Mouse (Mus musculus): ENCODE measurements around the gene Tepp.

Gene Tepp

DNA sequence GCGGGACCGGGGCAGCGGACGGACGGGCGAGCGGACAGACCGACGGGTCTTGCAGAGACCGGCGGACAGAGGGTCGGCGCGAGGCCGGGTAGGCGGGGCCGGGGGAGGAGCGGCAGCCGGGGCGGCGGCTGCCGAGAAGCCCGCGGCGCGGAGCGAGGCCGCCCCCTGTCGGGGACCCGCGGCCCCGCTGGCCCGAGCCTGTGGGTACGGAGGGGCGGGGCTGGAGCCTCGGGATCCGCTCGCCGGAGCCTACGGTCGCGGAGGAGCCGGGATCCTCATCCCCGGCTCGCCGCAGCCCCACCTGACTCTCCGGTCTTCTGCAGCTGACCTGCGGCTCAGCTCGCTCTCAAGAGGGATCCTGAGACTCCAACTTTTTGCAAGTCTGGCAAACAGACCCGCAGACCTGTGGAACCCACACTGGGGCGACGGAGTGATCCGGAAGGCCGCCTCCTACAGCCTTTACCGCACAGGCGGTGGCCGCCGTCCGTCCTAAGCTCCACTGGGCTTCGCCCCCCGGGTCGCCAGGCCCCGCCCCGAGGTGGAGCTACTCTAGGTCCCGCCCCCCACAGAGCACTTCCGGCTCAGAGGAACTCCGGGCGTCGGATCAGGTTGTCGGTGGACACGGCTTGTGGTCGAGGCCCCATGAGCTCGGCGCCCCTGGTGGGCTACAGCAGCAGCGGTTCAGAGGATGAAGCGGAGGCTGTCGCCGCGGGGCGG, 21.5 kb downstream of the Tepp start, which contains the start of the genes Zfp319 and Usb1:
Gene Zfp319, minus strand, starts transcription at position 231 of the 717 bp plus-strand sequence.
Gene Usb1, plus strand, starts transcription at position 565 of the 717 bp plus-strand sequence.
- peak; percentile 87 for DNase-seq (ENCODE audit: low spot score)

- DNase-seq (ENCODE audit: low spot score) = no peak
These were observed 22.3 kb downstream of the Tepp start for GRCm38 (mm10) chr8:95332437-95333199.

DNA sequence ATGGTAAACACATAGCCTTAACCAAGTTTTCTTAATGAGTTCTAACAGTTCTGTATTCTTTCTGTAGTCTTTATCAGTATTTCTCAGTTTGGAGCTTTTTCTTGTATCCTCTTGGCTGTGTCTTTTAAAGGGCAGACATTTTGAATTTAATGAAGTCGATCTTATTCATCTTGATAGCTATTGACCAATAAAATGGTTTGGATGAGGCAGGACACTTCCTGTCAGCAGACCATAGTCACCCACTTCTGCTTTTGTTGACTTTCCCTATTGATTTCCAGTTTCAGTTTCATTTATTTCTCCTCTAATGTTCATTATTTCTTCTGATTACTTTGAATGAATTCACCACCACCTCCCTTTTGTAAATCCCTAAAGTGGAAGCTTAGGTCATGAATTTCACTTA, 25.3 kb downstream of the Tepp start:
- no peak for DNase-seq (ENCODE audit: low spot score)

DNA sequence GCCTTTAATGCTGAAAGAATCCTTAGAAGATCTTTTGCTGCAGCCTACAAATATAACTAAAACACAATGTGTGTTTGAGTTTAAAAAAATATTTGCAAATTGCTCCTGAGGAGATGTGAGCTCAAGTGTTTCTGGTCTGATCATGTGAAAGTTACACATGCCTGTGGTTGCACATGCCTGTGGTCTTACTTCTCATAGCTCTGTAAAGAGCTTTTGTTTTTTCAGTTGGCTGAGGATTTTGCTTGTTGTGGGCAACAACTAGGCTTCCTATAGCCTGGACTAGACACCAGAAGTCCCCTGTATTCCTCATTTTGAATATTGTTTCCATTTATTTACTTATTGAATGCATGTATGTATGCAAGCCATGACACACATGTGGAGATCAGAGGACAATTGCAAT, 26.0 kb downstream of the Tepp start:
- DNase-seq (ENCODE audit: low spot score) = no peak

DNA sequence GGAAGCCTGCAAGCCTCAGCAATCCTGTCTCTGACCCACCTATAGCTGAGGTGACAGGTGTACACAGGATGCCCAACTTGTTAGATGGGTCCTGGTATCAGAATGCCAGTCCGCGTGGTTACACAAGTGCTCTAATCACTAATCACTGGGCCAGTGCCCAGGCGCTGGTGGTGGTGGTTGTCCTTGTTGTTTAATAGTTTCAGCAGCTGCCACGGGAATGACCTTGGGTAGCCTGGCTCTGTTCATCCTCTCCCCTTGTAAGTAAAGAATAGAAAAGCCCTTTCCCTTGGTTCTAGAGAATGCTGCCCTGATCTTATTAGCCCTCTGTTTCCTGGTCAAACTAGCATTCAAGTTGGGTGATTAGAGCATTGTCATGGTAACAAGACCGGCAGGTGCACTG, 31.4 kb downstream of the Tepp start:
- no peak for DNase-seq (ENCODE audit: low spot score)

DNA sequence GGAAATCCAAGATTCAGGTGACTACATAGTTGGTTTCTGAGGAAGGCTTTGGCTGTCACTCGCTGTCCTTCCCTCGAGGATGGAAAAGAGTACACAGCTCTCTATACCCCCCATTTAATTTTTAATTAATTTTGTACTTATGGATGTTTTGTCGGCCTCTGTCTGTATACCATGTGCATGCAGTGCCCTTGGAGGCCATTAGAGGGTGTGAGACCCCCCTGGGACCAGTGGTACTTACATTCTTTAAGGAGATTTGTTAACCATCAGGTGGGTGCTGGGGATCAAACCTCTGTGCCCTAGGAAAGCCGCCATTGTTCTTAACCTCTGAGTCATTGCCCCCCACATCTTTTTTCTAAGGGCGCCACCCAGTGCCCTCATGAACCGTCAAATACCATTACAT, 34.3 kb downstream of the Tepp start:
- no peak for DNase-seq (ENCODE audit: low spot score)

- no peak for DNase-seq (ENCODE audit: low spot score)
These were observed 36.5 kb downstream of the Tepp start for GRCm38 (mm10) chr8:95346643-95347545.

- no peak for DNase-seq (ENCODE audit: low spot score)
These were observed 38.0 kb downstream of the Tepp start for GRCm38 (mm10) chr8:95348356-95348755.

GRCm38 (mm10) chr8:95348811-95349630, 38.7 kb downstream of the Tepp start:
- no peak for DNase-seq (ENCODE audit: low spot score)

GRCm38 (mm10) chr8:95351461-95351860, 41.1 kb downstream of the Tepp start:
- no peak for DNase-seq (ENCODE audit: low spot score)

- no peak for DNase-seq (ENCODE audit: low spot score)
These were observed 41.9 kb downstream of the Tepp start, which contains the start of gene Mmp15 for GRCm38 (mm10) chr8:95352151-95352870. Mmp15 (plus strand) TSS chr8:95352268.

GRCm38 (mm10) chr8:95352871-95353866, 42.8 kb downstream of the Tepp start:
- DNase-seq (ENCODE audit: low spot score) = no peak

DNA sequence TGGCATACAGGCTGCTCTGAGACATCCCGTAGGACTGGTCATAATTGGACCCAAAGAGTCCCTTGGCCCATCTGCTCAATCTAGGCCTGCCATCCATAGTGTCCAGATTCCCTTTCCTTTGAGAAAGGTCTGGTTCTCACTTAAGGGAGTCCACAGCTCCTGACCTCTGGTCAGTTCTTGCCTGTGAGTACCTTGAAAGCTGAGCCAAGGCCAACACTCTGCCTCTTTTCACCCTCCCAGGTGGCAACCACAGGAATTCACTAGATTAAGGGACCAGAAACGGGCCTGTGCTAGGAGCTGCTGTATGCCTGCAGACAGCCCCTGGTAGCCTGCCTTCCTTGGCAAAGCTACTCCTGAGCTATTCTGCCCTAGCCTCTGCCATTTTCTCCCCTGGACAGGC, 44.2 kb downstream of the Tepp start:
- DNase-seq (ENCODE audit: low spot score) = no peak

DNA sequence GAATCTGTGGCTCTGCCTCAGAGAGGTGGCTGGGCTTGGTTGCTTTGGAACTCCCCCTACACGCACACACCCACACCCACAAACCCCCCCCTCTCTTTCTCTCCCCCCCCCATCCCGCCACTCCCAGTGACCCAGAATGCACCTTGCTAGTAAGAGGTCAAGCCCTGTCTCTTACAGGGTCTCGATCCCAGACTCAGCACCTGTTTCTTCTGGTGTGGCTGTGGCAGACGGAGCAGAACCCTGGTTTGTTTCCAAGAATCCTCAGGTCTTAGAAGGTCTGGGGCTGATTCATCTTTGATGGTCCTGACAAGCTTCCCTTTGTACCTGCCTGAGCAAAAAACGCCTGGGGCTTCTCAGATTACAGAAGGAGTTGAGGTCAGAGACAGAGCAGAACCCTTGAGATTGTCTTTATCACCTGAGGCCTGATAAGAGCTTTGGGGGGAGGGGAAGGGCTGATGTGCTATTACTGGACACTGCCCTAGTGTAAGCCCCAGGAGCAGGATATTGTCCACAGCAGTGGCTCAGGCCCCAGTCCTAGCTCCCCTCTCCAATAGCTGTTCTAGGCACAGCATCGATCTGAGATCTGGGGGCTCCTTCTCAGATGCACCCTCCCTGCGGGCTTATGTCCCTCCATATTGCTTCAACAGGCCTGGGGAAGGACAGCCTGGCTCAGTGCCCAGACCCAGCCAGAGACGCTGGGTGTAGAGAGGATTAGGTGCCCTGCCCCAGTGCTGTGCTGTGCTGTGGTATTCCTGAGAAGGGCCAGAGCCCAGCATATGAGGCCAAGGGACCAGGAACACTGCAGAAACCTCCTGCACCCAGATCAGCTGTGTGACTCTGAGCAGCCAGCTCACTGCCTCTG, 48.4 kb downstream of the Tepp start:
- no peak for DNase-seq (ENCODE audit: low spot score)

GRCm38 (mm10) chr8:95360181-95361015, 50.0 kb downstream of the Tepp start:
- no peak for DNase-seq (ENCODE audit: low spot score)

DNA sequence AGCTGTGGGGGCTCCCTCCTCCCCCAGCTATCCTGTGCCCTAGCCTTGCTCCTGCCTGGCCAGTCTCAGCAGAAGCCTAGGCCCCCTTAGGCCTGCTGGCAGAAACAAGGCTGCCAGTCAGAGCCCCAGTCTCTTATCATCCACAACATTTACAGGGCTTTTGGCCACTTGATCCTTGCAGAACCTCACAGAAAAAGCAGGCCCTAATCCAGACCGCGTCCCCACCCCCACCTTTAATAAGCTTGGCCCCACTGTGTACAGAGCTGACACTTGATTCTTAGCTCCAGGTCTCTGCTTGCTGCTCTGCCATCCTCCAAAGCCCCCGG, 50.6 kb downstream of the Tepp start:
- DNase-seq (ENCODE audit: low spot score) = no peak

DNA sequence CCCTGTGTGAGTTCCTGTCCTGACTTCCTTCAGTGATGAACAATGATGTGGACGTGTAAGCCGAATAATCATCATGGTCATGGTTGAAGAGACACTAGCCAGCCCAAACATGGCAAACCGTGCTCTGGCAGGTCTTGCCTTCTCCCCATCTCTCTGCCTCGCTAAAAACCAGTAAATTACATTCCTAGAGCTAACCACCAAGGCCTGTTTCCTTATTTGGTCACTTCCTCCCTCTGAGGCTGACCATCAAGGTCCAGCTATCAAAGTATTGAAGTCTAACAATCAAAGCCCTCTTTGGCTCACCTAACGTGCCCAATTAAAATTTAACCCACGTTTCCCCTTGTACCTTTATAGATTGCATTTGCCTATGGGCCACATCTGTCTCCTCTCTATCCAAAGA, 51.9 kb downstream of the Tepp start:
- no peak for DNase-seq (ENCODE audit: low spot score)

GRCm38 (mm10) chr8:95363849-95364248, 53.5 kb downstream of the Tepp start:
- no peak for DNase-seq (ENCODE audit: low spot score)

Data from spleen, adult 12 weeks (tissue).